Mouse (Mus musculus) right cerebral cortex, adult 2 months (tissue): ENCODE data around the gene Prrc2b.

ENCODE experiments used
- DNase-seq, 2 experiments: peaks; one replicate each; pipeline ENCODE4 v3.0.0; 2021 to 2022; ENCODE audit warnings: low spot score in 2 of 2

The Prrc2b gene

DNA sequence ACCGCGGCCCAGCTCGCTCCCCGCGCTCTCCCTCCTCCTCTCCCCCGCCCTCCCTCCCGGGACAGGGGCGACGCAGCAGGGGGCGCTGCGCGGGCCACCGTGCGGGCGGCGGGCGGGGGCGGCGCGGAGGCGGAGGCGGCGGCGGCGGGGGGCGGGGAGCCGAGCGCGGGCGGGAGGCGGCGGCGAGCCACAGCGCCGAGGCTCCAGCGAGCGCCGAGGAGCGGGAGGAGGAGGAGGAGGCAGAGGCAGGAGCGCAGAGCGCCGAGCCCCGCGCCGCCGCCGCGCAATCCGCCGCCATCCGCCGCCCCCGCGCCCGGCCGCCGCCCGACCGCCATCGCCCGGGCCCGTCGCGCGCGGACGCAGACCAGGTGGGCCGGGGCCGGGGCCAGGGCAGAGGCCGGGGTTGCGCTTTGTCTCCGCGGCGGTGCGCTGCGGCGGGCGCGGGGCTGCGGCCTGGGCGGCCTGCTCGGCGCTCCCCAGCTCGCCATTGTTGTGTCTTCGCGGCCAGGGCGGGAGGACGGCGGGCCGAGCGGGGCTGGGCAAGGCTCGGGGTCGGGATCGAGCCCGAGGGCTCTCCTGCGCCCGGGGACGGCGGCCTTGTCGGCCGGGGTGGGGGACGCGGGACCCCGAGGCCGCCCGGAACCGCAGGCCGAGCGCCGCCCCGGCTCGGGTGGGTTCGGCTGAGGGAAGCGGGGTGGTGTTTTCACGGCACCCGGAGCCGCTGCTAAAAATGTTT lies at the start of gene Prrc2b:
Gene Prrc2b, plus strand, starts transcription at position 159 of the 736 bp plus-strand sequence.
- no peak for DNase-seq

GRCm38 (mm10) chr2:32102944-32103343 lies 47.9 kb upstream of the Prrc2b start:
- no peak for DNase-seq

- no peak for DNase-seq
Observed at GRCm38 (mm10) chr2:32103557-32103956, 47.3 kb upstream of the Prrc2b start.

GRCm38 (mm10) chr2:32104122-32104521 lies 46.8 kb upstream of the Prrc2b start:
- DNase-seq, result peak in 1 of 2 experiments; percentile 60

- DNase-seq, result no peak
Observed at GRCm38 (mm10) chr2:32105117-32105913, 45.6 kb upstream of the Prrc2b start.

DNA sequence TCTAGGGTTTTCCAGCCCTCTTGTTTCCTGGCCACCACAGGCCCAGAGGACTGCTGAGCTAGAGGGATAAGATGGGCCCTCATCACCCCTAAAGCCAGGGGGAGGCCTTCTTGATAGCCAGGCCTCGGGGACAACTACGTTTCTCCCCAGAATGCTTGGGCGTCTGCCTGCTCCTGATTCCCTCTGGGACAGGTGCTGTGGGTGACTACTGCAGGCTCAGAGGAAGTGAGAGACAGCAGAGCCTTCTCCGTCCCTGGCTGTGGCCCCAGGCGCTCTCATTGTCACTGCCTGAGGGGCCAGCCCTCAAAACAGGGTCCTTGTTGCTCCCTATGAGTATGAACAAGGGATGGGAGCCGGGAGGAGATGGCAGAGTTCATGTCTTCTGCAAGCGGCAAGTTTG lies 45.0 kb upstream of the Prrc2b start:
- DNase-seq, result no peak

GRCm38 (mm10) chr2:32111268-32111667 lies 39.6 kb upstream of the Prrc2b start:
- DNase-seq, result no peak

GRCm38 (mm10) chr2:32112548-32112947 lies 38.3 kb upstream of the Prrc2b start:
- DNase-seq, result no peak

GRCm38 (mm10) chr2:32115851-32116268 lies 35.0 kb upstream of the Prrc2b start:
- no peak for DNase-seq

DNA sequence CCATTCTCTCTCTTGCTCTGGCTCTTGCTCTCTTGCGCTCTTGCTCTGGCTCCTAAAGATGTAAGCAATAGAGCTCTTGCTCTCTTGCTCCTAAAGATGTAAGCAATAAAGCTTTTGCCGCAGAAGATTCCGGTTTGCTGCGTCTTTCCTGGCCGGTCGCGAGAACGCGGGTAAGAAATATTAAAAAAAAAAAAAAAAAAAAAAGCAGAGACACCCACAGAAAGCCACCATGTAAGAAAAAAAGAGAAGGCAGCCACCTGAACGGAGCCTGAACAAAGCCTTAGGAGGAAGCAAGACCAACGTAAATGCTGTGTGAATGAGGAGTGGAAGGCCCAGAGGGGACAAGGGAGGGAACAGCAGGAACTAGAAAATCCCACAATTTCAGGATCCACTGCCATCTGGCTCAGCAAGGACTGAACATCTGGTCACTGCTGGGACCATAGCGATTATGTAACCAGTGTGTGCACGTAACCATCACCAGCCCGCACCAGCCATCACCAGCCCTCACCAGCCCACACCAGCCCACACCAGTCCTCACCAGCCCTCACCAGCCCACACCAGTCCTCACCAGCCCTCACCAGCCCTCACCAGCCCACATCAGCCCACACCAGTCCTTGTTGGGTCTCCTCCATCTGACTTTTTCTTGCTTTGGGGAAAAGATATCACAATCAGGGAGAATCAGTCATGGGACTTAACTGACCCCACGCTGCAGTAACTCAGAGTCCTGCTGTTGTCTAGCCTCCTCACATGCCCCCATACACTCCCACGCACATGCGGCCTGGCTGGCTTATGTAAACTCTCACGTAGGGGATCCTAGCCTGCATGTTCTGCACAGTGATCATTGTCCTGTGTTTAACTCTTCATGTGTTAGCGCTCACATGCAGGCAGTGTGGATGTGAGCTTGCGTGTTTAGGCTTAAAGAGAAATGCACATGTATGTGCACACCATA lies 30.8 kb upstream of the Prrc2b start:
- no peak for DNase-seq

- DNase-seq, result no peak
Observed at GRCm38 (mm10) chr2:32121150-32121549, 29.7 kb upstream of the Prrc2b start.

GRCm38 (mm10) chr2:32121785-32122184 lies 29.1 kb upstream of the Prrc2b start:
- DNase-seq, result no peak

- DNase-seq, result no peak
Observed at GRCm38 (mm10) chr2:32127653-32128535, 23.0 kb upstream of the Prrc2b start.

- DNase-seq, result no peak
Observed at GRCm38 (mm10) chr2:32128536-32128841, 22.4 kb upstream of the Prrc2b start.

- DNase-seq, result no peak
Observed at GRCm38 (mm10) chr2:32129383-32130074, 21.4 kb upstream of the Prrc2b start.

DNA sequence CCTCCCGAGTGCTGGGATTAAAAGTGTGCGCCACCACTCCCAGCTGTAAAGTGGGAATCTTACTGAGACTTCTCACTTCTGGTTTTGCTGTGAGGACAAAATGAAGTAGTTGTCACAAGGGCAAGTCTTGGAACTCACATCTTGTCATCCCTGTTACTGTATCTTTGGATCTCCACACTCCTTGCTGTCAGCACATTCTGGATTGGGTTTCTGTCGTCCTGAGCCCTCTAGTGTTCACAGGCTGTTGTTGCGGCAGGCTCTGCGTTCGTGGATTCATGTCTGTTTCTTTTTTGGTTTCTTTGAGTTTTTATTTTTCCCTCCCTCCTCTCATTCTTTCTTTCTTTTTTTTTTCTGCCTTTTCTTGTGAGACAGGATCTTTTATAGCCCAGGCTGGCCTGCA lies 20.4 kb upstream of the Prrc2b start:
- peak; percentile 72 to 79 for DNase-seq

GRCm38 (mm10) chr2:32131205-32131834 lies 19.6 kb upstream of the Prrc2b start:
- no peak for DNase-seq

DNA sequence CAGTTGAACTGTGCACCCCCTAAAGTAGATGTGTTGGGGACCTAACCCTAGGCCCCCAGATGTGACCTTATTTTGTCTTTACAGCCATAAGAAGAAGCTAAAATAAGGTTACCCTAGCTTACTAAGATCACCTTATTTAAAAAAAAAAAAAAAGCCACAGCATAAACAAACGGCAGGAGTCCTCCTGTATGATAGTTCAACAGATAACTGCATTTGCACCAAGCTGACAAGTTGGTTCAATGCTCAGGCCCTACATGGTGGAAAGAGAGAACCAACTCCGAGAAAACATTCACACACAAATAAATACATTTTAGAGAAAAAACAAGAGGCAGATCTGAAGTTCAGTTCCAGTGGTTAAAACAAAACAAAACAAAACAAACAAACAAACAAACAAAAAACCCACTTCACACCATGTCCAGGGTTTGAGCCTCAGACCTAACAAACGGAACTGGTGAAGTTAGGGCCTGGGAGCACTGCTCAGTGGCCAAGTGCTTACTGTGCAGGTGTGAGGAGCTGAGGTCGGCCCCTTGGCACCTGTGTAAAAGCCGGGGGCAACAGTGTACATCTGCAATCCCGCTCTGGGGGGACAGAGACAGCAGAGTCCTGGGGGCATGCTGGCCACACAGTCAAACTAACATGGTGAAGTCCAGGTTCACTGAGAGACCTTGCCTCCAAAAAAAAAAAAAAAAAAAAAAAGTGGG lies 18.9 kb upstream of the Prrc2b start:
- DNase-seq, result no peak

- no peak for DNase-seq
Observed at GRCm38 (mm10) chr2:32132567-32132992, 18.3 kb upstream of the Prrc2b start.
